Mouse (Mus musculus) bone marrow, adult 2 months (tissue): ENCODE data around the gene Rfx3.

Experiments
- CTCF ChIP-seq: fragments of 200-500 bp; IDR thresholded peaks from 2 replicates; pipeline ENCODE4 v1.5.1; 2011; ENCODE audit warnings: low read length, control low read depth; ENCODE audit not compliant: control insufficient read depth, insufficient read depth
- POLR2A ChIP-seq: fragments of 200-500 bp; IDR thresholded peaks from 2 replicates; pipeline ENCODE4 v1.6.1; 2011; ENCODE audit warnings: low read depth, mild to moderate bottlenecking, control low read depth, low read length, borderline replicate concordance; ENCODE audit not compliant: control insufficient read depth

- TF ChIP-seq CTCF (no peak), POLR2A (no peak)
These were observed 84.6 kb downstream of the Rfx3 start for GRCm38 (mm10) chr19:27926378-27926777.
